Mouse (Mus musculus) testis, postnatal 14 days (tissue): Measurements from ENCODE around the gene Abcd2.

Experiments
- DNase-seq: peaks from one replicate; pipeline ENCODE4 v3.0.0; 2021; ENCODE audit warnings: low spot score

The Abcd2 gene

DNA sequence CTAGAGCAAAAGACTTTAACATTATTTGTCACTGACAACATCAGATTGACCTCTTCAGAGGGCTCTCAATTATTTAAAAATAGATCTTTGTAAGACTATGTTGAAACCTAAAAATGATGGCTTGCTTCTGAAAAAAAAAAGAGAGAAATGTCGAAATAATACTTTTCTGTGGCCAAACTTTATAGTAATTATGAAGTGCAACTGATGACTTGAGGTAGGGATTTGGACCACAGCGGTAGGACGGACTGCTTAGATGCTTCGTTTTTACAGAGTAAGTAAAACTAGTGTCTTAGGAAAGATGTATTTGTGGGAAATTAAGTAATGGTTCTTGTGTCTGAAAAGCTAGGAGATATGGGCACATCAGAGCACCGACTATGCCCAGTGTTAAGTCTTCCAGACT, 30.4 kb downstream of the Abcd2 start:
- DNase-seq = no peak

DNA sequence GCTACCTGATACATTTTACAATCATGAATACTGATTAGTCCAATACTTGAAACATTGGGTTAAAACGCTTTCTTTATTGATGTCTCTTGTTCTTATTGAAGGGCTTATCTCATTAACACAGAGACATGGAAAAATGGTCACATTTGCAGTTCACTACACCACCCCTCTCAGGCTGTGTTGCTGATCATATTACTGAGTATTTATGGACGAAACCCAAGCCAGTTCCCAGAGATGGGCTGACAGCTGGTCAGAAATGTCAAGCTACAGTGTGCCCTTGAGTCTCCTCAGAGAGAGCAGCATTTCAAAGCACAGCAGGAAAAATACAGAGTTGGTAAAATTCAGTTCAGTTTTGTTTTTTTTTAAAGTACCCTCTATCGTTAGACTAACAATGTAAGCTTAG, 38.3 kb downstream of the Abcd2 start:
- DNase-seq = no peak

DNA sequence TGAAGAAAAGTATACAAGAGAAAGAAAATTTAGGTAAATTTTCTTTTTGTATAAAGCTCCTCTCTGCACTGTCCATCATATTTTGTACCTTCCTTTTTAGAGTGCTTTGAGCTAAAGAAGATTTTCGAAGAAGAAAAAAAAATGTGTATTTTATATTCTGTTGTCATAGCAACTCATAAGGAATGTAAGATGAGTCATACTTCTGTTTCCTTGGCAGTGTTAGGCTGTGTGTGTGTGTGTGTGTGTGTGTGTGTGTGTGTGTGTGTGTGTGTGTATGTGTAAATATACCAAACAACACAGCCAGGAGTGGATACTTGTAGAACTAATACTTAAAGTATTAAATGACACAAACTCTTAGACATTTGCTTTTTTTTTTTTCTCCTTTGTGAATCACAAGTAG, 39.0 kb downstream of the Abcd2 start:
- DNase-seq = no peak

DNA sequence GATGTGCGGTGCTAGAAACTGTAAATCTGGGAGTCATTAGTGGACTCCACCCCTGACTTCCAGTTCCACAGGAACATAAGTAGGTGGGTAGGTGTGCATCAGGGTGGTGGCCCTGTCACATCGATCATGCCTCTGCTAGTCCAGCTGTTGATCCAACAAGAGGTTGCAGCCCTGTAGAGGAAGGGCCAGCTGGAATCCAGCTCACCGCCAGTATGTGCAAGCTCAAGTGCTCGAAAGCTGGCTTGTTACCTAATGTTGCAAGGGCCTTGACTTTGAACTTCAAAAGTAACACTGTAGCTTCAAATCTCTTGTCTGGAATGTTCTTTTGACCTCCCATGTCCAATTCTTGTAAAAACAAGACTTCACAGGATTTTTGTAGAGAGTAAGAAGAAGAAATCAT, 67.0 kb downstream of the Abcd2 start:
- DNase-seq = peak; percentile 51

DNA sequence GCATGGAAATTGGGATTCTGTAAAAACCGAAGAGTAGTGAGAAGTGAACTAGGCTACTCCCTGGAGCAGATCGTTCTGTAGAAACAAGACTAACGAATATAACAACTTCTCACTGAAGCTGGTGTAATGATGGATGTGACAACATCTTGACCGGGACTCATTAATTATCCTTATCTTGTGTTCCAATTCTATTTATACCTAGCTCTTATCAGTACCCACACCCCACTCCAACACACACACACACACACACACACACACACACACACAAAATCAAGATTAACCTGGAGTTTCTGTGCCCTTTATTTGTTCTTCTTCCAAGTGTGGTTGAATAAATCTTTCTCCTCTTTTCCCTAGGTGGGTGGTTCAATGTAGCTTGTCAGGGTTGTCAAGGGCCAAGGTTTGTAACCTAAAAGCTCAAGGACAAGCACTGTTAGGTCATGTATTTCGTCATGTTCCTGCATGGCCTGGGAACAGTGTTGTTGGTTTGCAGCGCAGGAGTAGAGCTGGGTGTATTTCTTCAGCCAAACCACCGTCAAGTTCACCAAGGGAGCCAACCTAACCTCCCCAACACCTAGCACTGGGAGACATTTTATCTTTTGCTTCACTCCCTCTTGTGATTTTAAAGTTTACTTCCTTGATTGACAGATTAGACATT, 78.9 kb downstream of the Abcd2 start:
- DNase-seq = no peak

DNA sequence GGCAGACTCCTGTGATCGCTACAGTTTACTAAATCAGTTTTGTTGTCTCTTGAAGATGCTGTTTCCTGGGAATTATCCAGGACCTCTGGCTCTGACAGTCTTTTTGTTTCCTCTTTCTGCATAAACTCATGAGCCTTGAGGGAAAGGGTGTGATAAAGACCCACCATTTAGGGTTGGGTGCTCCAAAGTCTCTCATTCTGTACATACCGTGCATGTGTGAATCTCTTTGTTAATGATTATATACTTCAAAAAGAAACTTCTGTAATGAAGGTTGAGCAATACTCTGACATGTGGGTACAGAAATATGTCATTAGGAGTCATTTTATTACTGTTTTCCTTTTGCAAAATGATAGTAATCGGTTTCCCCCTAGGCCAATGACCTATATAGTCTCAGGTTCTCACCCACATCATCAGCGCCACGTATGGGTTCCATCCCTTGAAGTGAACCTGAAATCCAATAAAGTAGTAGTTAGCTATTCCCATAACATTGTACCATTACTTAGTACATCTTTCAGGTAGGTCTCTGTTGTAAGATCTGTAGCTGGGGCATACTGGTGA, 83.4 kb downstream of the Abcd2 start:
- DNase-seq = no peak

DNA sequence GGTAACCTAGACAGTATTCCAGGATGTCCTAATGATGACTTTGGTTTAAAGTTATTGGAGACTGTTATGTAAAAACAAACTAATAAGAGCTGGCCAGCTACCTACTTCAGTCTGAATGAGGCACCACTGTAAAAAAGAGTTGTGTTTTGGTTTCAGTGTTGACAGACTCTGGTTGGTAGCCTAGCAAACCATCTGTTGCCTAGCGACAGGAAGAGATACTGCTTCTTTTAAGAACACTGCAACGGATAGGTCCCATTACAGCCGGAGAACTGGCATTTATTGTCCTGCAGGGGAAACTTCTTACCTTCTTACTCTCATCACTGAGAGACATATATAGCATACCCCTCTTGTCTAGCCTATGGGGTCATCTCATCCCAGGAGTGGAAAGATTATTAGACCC, 86.7 kb downstream of the Abcd2 start:
- no peak for DNase-seq

DNA sequence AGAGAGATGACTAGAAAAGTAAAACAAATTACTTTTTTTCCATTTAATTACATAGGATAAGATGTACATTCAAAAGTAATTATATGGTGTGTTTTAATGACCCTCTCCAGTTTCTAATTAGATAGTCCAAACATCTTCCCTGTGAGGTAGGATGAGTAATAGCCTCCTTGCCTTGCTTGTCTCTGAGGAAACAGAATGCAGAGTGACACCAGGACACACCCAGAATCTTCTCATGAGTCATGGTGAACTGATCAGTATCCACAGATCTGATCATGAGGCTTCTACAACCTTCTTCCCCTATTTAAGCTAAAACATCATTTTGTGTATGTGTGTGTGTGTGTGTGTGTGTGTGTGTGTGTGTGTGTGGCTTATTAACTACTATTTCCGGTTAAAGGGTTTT, 87.3 kb downstream of the Abcd2 start:
- no peak for DNase-seq

DNA sequence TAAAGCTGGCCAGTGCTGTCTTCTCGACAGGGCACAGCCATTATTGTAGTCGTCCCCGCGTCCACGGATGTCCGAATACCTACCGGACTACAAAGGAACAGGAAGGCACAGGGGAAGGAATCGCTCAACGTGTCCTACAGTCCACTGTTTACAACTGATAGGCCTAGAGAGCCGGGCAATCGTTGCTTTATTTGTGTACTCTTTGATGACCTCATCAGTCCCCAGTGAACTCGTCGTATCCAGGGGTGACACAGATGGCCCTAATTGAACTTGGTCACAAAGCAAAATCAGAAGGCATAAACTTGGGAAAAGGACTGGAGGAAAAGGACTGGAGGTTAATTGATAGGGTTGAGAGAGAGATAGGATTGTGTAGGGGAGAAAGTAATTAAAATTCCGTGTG, 87.8 kb downstream of the Abcd2 start:
- no peak for DNase-seq

DNA sequence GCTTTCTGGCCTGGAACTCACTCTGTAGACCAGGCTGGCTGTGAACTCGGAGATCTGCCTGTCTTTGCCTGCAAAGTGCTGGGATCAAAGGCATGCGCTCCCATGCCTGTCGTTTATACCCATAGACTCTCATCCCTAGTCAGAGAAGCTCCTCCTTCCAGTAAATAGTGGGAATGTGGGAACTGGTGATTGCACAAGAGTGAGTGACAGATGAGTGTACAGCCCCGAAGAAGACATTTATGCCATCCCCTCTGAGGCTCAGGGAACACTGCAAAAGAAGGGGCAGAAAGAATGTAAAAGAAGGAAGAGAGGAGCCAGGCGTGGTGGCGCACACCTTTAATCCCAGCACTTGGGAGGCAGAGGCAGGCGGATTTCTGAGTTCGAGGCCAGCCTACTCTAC, 88.3 kb downstream of the Abcd2 start:
- no peak for DNase-seq

DNA sequence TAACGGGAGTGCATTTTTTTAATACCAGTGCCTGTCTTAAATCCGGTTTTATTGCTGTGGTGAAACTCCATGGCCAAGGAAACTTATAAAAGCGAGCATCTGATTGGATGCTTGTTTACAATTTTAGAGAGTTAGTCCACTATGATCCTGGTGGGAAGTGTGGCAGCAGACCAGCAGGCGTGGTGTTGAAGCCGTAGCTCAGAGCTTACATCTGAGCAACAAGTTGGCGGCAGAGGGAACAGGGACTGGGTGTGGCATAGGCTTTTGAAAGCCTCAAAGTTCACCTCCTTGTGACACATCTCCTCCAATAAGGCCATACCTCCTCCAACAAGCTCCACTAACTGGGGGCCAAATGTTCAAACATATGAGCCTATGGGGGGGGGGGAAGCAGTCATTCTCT, 95.0 kb downstream of the Abcd2 start:
- DNase-seq = no peak
